Mouse (Mus musculus) brown adipose tissue, adult 24 weeks (tissue): Measurements from ENCODE around the gene Ddx25. TPM values are rescaled to one million over a fixed set of nuclear protein-coding genes. Genes with fewer than 3 reads are reported as not detected.

Source experiments
- H3K27ac ChIP-seq: fragments of 200-500 bp; replicated peaks from 2 replicates; pipeline ENCODE4 v1.5.1; 2012; ENCODE audit warnings: low read depth, mild to moderate bottlenecking, low read length
- H3K4me1 ChIP-seq: fragments of 200-500 bp; 2 replicates; pipeline ENCODE4 v1.6.1; 2012; ENCODE audit warnings: low read length, mixed read lengths; ENCODE audit not compliant: control insufficient read depth, insufficient read depth, insufficient read length
- H3K4me3 ChIP-seq: fragments of 200-500 bp; 2 replicates; pipeline ENCODE4 v1.5.1; 2012; ENCODE audit warnings: low read depth, mild to moderate bottlenecking, low read length, moderate library complexity; ENCODE audit not compliant: insufficient read depth
- polyA plus RNA-seq: library from polyadenylated mRNA; stranded (reverse); fragments of >200 nt; gene quantifications from 2 replicates; pipeline ENCODE4 v1.2.4, GENCODE M21; 2012; ENCODE audit not compliant: missing spikeins, insufficient read depth, insufficient read length

Gene Ddx25
- polyA plus RNA-seq, 1 experiment = not detected

- Histone ChIP-seq H3K4me1 (no peaks in the 10 kb centered on the region), H3K4me3 (no peak overlapping the region), H3K27ac (no peak overlapping the region)
Measured at GRCm38 (mm10) chr9:35522821-35523515, 35.4 kb downstream of the Ddx25 start.

GRCm38 (mm10) chr9:35522241-35522640 lies 36.1 kb downstream of the Ddx25 start:
- Histone ChIP-seq H3K4me3 (no peak overlapping the region), H3K4me1 (no peaks in the 10 kb centered on the region), H3K27ac (no peak overlapping the region)

- no peak overlapping the region for H3K27ac ChIP-seq
- no peaks in the 10 kb centered on the region for H3K4me1 ChIP-seq
- no peak overlapping the region for H3K4me3 ChIP-seq
Measured at GRCm38 (mm10) chr9:35520631-35521348, 37.5 kb downstream of the Ddx25 start.

- Histone ChIP-seq H3K4me1 (no peaks in the 10 kb centered on the region), H3K27ac (no peak within 1 kb of the TSS), H3K4me3 (no peak within 1 kb of the TSS)
Measured at GRCm38 (mm10) chr9:35518169-35518568, 40.2 kb downstream of the Ddx25 start, which contains the start of gene Gm1113. Gm1113 (minus strand) TSS chr9:35518269.

- Histone ChIP-seq H3K27ac (no peak overlapping the region), H3K4me3 (no peak overlapping the region), H3K4me1 (no peaks in the 10 kb centered on the region)
Measured at GRCm38 (mm10) chr9:35516711-35517110, 41.6 kb downstream of the Ddx25 start.

GRCm38 (mm10) chr9:35516182-35516581 lies 42.1 kb downstream of the Ddx25 start:
- Histone ChIP-seq H3K4me3 (no peak overlapping the region), H3K27ac (no peak overlapping the region), H3K4me1 (no peaks in the 10 kb centered on the region)

GRCm38 (mm10) chr9:35513900-35514299 lies 44.4 kb downstream of the Ddx25 start:
- Histone ChIP-seq H3K27ac (no peak overlapping the region), H3K4me3 (no peak overlapping the region), H3K4me1 (no peaks in the 10 kb centered on the region)

GRCm38 (mm10) chr9:35508234-35508633 lies 50.1 kb downstream of the Ddx25 start:
- Histone ChIP-seq H3K4me1 (no peaks in the 10 kb centered on the region; the same call in 1 of the 2 replicates), H3K27ac (no peak overlapping the region), H3K4me3 (no peak overlapping the region)

- H3K4me1 ChIP-seq = no peaks in the 10 kb centered on the region
- no peak overlapping the region for H3K4me3 ChIP-seq
- no peak overlapping the region for H3K27ac ChIP-seq
Measured at GRCm38 (mm10) chr9:35502361-35503000, 55.8 kb downstream of the Ddx25 start.

- no peak overlapping the region for H3K27ac ChIP-seq
- H3K4me3 ChIP-seq = no peak overlapping the region
- no peaks in the 10 kb centered on the region for H3K4me1 ChIP-seq
Measured at GRCm38 (mm10) chr9:35499946-35500345, 58.4 kb downstream of the Ddx25 start.

- H3K27ac ChIP-seq = no peak overlapping the region
- no peak overlapping the region for H3K4me3 ChIP-seq
- no peaks in the 10 kb centered on the region for H3K4me1 ChIP-seq
Measured at GRCm38 (mm10) chr9:35495471-35495870, 62.9 kb downstream of the Ddx25 start.

- H3K4me1 ChIP-seq = no peaks in the 10 kb centered on the region
- no peak overlapping the region for H3K27ac ChIP-seq
- no peak overlapping the region for H3K4me3 ChIP-seq
Measured at GRCm38 (mm10) chr9:35494937-35495336, 63.4 kb downstream of the Ddx25 start.

- Histone ChIP-seq H3K4me1 (no peaks in the 10 kb centered on the region), H3K27ac (no peak overlapping the region), H3K4me3 (no peak overlapping the region)
Measured at GRCm38 (mm10) chr9:35493733-35494092, 64.6 kb downstream of the Ddx25 start.

- Histone ChIP-seq H3K4me1 (no peaks in the 10 kb centered on the region), H3K4me3 (no peak overlapping the region), H3K27ac (no peak overlapping the region)
Measured at GRCm38 (mm10) chr9:35493033-35493732, 65.1 kb downstream of the Ddx25 start.
